In the genomic region with DNA sequence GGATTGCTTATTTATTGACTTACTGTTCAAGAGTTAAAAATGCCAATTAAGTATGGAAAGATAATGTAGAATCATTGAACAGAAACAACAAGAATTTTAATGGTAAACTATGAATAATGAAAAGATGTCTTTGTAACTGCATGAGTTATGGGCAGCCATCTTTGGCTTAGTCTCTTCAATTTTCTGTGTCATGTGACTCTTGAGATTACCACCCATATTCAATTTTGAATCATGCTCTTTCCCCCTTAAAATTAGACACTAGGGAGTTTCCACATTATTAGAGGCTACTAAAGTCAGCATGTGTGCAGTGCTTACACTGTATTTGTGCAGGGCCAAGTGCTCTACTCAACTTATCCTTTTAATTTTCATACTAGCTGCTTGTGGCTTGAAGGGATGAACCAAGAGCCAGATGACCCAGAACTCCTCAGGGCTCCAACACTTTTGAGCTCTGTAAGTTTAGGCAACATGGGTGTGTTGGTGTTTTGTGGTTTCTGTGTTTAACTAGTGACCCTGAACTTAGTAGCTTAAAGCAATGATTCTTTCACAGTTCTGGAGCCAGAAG, we compare ENCODE assay signal across 26 mouse cellular contexts.
"Had no signal": no experiment of that assay in that cellular context is flagged by ENCODE, and none has a peak within 500 bp of the region (broad histone marks: within the 10 kb centered on the region; RNA-seq: fewer than 3 reads in every experiment).

No protein-coding gene starts in this region.

- H3K27ac ChIP-seq: heart, adult 2 months; heart, embryonic 13.5 days; heart, embryonic 15.5 days; hindbrain, embryonic 13.5 days; hindbrain, embryonic 15.5 days; hindbrain, postnatal 0 days; kidney, embryonic 15.5 days; kidney, postnatal 0 days; left cerebral cortex, adult 2 months; limb, embryonic 10.5 days; limb, embryonic 12.5 days; liver, embryonic 13.5 days had no signal

- DNase-seq: gastrocnemius, postnatal 14 days; gastrocnemius, postnatal 36 days; heart, adult 2 months; heart, postnatal 14 days; heart, postnatal 36 days; kidney, adult 11 months; kidney, adult 2 months; kidney, adult 9 months; kidney, postnatal 14 days; kidney, postnatal 36 days; layer of hippocampus, adult 9-11 months; liver; liver, embryonic 13.5 days had no signal

- H3K36me3 ChIP-seq: heart, embryonic 13.5 days; heart, embryonic 15.5 days; hindbrain, embryonic 13.5 days; hindbrain, embryonic 15.5 days; kidney, embryonic 15.5 days; limb, embryonic 10.5 days; limb, embryonic 12.5 days; liver, embryonic 13.5 days had no signal

- H3K4me3 ChIP-seq: heart, adult 2 months; heart, embryonic 13.5 days; heart, embryonic 15.5 days; hindbrain, embryonic 13.5 days; hindbrain, embryonic 15.5 days; kidney, embryonic 15.5 days; left cerebral cortex, adult 2 months; limb, embryonic 10.5 days; limb, embryonic 12.5 days; liver, embryonic 13.5 days had no signal

- ATAC-seq: hindbrain, postnatal 0 days; intestine, embryonic 16.5 days had no signal

- H3K4me2 ChIP-seq: heart, embryonic 11.5 days; heart, embryonic 13.5 days; heart, embryonic 15.5 days; hindbrain, embryonic 13.5 days; hindbrain, embryonic 15.5 days; kidney, embryonic 15.5 days; limb, embryonic 12.5 days; liver, embryonic 11.5 days; liver, embryonic 13.5 days had no signal

- H3K4me1 ChIP-seq: heart, embryonic 13.5 days; heart, embryonic 15.5 days; hindbrain, embryonic 13.5 days; hindbrain, embryonic 15.5 days; kidney, embryonic 15.5 days; limb, embryonic 10.5 days; liver, embryonic 13.5 days had no signal

- H3K27me3 ChIP-seq: heart, embryonic 13.5 days; heart, embryonic 15.5 days; hindbrain, embryonic 13.5 days; hindbrain, embryonic 15.5 days; kidney, embryonic 15.5 days; limb, embryonic 12.5 days; liver, embryonic 13.5 days had no signal
